Mouse (Mus musculus) thymus, adult 18-20 months (tissue): ENCODE data around the gene Fgf14.
"Not testable (repeated sequence)": the region's sequence is repeated elsewhere in the genome, so short reads cannot be mapped to it uniquely, and the experiment has no call there.

Source experiments
- DNase-seq, 2 experiments: peaks; one replicate each; pipeline ENCODE4 v3.0.0; 2022; ENCODE audit warnings: mixed read lengths in 2 of 2

Fgf14 gene

DNA sequence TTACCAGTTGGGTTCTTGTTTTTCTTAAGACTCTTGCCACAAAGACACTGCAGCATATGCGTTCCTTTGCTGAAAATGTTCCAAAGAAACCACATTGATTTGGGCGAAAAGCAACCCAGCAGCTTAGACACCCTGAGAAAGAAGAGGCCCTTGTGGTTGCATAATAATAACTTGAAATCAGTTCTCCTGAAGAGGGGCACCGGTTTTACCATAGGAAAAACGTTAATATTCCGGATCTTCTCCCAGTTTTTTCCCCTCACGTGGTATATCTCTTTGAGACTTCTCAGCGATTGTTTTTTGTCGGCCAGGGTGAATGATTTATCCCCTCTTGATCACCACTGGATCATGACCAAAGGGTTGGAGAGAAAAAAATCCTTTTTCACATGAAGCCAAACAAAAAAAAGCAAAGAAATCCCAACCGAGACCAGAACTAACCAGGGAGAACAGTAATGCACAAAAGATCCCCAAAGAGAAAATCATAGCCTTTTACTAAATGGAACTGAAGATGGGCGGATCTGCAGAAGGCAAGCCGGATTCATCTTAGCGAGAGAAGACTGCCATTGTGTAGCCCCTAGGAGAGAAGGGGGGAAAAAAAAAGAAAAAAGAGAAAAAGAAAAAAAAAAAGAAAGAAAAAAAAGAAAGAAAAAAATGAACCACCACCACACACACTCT, at the start of gene Fgf14:
TSS of gene Fgf14 (minus strand) at position 622 of the 672 bp plus-strand sequence.
- DNase-seq: no peak

DNA sequence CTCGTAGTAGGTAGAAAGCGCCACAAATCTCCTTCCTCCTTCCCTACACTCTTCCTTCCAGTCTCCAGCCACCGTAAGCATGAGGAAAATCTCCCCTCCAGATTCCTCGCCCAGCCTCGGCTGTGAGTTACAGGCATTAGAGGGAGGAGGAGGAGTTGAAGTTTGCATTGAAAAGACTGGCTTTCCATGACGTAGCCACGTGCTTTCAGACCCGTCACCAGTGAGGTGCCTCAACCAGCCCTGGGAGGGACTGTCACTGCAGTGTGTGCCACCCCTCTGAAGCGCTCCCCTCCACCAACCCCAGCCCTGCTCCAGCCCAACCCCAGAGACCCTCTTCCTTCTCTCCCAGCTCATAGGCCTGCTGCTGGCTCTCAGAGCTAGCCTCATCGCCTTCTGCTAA, 452 bp upstream of the Fgf14 start:
- DNase-seq: no peak

DNA sequence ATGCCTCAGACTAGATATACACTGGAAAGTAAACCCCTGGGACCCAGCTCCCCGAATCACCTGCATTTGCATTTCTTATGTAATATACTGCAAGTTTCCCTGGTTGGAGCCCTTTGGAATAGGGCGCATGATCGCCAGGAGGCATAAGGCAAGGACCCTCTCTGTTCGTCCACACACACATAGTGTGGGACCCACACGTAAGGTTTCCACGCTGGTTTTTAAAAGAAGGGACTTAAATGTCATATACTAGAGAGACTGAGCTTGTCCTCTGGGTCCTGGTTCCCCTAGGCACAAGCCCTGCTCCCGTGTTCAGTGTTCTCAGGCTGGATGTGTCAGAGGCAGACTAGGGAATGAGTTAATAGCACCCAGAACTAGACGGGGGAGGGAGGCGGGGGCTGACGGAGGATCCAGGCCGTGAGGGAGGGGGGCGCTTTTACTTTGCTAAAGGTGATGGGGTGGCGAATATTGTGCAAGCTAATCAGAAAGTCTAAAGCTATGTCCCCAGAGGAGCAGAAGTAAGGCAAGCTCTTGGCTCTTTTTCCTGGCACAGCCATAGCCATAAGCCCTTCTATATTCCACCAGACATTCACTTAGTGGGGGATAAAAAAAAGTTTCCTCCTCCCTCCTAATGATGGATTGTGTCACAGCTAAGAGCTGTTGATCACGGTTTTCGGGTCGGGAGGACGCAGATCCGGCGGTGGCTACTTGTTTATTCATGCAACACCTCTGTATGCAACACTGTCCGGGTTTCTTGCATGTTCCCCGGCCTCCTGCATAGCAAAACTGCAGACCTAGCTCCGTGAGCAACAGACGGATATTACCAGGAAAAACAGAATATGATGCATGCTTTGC, 1.0 kb downstream of the Fgf14 start:
- DNase-seq: no peak

DNA sequence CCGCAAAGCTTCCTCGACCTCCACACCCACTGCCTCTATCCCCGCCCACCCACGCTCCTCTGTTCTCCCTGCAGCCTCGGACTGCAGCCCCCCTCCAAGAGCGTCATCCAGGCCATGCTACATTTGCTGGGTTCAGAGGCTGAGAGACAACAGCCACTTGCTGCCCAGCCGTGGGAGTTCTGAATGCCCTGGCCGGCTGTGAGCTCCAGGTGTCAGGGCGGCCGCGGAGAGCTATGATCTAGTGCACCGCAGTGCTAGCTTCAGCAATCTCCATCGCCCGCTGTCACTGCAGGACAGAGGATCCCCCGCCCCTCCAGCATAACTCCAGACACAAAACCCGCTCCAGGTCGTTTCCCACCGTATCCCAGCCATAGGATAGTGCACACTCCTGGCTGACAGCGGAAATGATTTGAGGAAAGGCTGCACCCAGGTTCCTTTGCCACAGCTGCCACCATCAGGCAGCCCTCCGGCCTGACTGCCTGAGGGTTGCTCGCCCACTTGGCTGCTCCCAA, 1.7 kb downstream of the Fgf14 start:
- no peak for DNase-seq

DNA sequence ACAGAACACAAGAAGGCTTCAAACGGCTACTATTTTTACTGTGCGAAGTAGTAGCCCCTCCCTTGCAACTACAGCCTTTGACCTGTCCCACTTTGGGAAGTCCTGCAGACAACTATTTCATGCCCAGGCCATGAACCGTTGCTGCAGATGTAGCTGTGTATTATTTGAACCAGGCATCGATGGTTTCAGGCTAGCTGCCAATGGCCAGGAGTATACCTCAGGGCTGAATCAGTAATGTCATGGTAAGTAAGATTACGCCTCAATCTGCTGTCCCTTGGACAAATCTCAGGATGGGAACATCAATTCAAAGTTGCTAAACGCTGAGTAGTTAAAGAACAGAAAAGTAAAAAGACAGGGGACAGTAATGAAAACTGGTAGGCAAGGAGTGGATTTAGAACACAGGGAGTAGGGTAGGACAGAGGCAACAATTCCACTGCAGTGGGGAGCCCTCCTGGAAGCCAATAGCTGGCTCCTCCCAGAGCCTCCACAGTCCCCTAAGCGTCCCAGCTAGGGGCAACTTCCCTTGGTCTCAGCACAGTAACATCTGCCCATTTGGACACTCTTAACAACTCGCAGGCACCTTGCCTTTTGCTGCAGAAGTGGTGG, 2.3 kb downstream of the Fgf14 start:
- DNase-seq: no peak

DNA sequence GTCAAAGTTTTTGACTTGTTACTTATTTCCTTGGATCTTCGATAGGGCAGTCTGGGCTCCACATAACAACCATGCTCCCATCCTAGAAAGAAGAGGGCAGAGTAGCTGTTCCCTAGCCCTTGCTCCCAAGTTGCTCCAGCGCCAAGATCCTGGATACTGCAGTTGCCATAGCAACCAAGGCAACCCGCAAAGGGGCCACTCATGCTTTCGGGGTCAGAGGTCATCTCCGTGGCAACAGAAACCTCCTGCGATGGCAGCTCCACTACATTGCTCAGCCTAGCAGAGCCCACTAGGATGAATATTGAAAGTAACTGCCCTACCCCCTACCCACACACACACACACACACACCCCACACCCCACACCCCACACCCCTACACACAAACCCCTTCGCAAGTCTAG, 7.2 kb downstream of the Fgf14 start:
- no peak for DNase-seq

DNA sequence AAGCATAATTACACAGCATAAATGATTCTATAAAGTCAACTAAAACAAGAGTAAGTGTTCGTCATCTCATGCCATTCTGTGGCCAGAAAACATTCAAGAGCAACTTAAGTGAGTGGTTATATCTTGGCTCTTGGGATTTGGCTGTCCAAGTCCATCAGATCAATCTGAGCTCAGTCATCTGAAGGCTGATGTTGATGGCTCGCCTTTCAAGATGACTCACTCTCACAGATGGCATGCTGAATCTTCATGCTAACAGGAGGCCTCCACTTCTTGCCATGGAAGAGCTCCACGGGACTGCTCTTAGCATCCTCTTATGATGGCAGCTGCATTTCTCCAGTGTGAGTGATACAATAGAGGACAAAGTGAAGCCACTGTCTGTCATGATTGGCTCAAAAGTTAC, 34.1 kb downstream of the Fgf14 start:
- DNase-seq: no peak

DNA sequence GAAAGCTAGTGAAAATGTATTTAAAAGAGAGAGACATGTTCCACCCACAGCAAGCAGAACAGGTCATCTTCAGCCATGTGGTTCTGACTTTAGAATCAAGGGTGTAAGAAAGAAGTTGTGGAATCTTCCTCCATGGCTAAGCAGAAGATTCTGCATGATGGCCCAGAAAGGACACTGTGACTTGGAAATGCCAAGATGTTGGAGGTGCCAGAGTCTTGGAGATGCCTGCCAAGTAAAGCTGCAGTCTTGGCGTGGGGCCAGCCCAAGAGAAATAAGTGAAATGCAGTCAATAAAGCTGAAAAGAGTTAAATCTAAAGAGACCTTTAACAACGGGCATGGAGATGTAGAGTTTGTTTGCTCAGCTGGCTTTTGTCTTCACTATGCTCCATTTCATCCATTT, 42.0 kb downstream of the Fgf14 start:
- no peak for DNase-seq

DNA sequence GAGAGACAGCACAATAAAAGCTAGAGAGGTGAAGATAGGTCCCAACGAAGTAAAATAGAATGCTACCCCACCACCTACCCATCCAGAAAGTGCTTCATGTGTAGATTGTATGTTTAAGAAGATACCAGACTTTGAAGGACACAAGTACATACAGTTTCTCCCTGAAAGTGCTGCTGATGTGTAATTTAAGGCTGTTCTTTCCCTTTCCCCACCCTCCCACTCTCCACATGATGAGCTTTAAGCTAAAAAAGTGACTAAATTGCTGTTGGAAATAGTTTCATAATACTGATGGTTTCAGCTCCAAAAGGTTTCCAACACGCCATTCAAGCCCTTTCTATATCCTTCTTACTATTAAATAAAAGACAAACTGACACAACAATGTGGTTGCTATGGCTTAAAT, 63.5 kb downstream of the Fgf14 start:
- no peak for DNase-seq

DNA sequence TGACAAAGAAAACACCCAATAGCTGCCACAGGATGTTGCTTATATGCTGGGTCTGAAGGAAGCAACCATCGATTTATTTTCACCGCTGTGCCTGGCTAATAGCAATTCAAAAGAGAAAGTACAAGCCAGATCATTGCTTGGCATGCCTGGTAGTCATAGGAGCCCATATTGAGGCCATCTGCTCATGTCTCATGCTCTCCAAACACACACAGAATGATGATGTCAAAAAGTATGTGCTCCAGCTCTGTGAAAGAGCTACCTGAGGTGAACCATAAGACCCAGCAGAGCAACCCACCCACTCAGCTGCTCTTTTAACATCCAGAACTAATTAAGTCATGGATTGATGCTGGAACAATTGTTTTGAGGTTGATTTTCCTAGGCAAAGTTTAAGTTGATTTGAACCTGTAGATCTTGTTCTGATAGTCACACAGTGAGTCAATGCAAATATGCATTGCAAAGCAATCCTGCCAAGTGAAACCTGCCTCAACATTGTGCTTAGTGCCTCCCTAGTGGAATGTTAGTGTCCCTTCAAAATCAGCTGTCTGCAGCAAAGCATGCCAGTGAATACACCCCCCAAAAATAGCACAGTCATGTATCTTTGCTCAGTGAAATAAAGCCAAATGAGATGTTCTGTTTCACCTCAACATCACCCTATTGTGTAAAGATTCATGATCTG, 70.8 kb downstream of the Fgf14 start:
- no peak for DNase-seq

DNA sequence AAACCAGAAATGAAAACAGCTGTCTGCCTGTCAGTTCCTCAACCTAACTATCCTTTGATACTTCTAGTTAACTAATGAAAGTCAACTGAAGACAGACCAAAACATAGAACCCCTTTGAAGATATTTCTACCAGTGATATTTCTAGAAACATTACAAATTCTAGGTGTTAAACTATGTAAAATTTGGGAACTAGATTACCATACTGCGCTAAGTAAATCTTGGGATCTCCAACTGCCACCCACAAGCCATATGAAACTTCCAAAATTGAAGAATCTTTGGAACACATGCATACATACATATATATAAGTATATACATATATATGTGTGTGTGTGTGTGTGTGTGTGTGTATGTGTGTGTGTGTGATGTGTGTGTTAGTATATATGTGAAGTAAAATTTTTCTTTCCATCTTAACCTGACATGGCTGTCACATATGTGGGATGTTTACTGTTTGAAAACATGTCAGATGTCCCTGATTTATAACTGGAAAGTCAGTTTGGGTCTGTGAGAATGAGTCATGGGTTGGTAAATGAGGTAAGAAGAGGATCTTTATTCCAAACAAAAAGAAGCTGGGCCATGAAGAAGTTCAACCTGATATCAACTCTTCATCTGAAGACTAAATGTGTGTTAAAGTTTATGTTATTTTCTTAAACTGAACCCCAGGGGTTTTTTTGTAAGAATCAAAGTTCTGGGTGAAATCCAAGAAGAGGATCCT, 71.7 kb downstream of the Fgf14 start:
- no peak for DNase-seq

DNA sequence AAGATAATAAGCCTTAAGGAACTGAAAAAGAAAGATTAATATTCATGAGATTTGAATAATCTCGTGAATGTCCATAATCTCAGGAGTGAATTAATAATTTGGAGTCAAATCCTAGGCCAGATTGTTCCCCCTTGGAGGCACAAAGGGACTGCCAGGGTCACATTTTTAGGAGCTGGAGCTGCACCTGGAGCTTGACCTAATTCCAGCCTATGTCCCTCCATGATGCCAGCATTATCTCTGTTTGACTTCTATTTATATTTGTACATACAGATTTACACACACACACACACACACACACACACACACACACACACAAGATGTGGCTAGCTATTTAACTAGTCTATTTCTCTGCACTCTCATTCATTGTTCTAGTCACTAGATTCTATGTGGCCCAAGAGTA, 100.4 kb downstream of the Fgf14 start:
- DNase-seq: no peak

DNA sequence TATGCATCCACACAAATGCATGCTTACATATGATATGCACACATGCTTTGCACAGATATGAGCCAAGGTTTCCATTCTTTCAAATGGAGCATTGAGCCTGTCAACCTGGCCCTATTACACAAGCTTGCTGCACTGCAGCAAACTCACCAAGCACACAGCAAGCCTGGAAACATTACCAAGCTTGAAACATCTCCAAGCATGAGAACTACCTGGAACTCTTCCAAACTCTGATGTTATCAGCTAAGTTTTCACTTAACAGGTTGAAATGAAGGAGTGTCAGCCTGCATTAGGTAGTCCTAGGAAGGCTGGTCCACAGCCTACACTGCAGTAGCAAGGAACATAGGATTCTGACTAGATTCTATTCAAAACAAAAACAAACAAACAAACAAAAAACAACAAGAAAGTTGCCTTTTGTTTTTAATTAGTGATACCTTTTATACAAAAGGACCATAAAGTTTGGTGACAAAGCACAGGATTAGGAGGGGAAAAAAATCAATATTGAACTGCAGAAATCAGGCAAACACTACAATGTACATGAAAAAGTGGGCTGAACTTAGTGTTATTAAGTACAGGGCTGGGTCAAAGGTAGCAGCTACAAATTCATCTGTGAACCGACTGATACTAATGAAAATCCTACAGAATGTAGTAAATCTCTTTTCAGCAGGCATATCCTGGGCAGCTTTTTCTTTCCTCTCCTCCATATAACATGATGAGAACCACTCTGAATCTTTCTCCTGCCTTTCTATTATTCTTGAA, 101.6 kb downstream of the Fgf14 start:
- DNase-seq: no peak

DNA sequence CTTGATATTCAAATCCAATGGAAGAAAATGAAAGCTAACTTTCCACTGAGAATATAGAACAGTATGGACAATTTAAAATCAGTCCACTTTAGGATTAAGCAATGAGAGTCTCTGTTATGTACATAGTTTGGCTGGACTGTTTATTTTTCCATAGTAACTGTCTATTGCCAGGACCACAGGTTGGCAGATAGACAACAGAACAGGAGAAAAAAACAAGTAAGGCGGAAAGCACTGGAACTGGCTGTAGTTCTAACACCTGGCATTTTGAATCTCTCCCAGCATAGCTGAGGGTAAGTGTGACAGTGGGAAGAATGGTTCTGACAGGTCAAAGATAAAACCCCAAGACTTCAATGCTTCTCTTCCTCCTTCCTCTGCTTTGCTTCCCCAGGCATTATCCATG, 110.5 kb downstream of the Fgf14 start:
- DNase-seq: no peak

DNA sequence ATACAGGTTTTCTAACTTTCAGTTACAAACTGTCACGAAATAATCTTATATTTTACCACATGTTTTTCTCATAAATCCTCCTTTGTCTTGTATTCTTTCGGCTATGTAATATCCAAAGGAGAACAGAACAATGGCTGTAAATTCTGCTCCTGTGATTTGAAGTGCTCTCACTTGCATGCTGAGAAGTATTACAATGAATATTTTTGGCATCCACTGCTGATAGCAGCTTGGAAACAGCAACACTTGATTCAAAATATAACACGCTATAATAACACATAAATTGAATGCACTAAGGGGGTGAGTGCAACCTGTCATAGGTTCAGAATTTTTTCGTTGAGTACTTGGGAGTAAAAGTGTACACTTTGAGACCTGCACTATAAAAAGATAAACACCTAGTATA, 115.4 kb downstream of the Fgf14 start:
- no peak for DNase-seq

DNA sequence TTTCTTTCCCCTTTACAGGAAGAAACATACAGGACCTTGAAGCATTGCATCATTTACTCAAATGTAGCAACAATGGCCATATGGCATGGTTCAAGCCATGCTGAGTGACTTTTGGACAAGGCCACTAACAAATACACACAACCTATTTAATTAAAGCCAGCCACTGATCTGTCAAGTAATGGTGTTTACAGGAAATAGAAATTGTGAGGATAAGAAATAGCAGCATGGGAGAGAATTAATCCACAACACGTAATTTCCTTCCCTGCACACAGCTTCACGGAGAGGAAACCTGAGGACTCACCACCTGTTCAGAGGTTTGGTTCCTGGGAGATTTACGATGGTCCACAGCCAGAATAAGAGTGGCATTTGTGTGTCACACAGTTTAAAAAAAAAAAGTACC, 140.8 kb downstream of the Fgf14 start:
- no peak for DNase-seq

DNA sequence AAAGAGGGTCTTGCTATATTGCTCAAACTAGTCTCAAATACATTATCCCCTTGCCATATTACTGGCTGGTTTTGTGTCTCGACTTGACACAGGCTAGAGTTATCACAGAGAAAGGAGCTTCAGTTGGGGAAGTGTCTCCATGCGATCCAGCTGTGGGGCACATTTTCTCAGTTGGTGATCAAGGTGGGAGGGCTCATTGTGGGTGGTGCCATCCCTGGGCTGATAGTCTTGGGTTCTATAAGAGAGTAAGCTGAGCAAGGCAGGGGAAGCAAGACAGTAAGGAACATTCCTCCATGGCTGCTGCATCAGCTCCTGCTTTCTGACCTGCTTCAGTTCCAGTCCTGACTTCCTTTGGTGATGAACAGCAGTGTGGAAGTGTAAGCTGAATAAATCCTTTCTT, 141.6 kb downstream of the Fgf14 start:
- DNase-seq: not testable (repeated sequence)

DNA sequence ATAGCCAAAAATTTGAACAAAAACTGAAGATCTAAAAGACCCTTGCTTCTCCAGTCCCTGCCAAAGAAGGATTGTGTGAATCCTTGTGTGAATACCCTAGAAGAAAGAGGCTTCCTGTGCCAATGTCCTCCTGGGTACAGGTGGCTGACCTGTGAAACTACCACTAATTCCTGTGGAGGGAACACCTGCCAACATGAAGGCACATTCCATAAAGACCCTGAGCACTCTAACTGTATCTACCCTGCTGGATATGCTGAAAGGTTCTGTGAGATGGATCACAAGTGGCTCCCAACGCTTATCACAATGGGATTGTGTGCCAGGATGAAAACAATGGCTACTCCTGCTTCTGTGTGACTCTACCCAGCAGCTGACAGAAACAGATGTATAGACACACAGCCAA, 144.9 kb downstream of the Fgf14 start:
- DNase-seq: no peak

DNA sequence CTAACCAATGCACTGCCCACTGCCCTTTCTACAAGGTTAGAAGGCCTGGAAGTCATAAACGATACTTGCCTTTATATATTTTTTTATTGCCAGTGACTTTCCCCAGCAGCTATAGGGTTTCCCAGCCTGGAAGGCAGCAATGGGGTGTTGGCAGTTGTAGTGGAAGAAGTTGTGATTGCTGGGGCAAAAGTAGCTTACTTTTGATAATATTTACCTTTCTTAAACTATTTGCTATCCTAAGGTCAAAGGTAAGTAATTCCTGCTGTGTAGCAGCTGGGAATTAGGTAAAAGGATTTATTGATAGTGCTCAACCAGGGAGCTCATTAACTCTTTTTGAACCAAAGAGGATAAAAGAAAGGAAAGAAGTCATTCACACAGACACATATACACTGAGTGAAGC, 164.9 kb downstream of the Fgf14 start:
- no peak for DNase-seq

DNA sequence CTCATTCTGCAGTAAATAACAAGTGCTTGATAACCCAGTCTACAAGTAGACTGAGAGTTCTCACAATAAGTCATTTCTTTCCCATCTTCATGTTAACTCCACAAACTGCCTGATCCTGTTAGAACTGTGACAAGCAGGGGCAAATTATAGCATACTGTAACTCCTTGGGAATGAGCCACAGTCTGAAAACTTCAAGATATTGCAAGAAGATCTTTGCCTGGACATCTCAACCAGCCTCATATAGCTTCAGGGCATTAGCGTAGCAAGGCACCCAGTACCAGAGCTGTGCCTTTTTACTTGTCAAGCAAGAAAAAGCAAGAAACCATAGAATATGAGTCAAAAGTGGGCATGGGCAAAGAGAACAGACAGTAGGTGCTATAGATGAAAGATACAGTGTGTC, 188.0 kb downstream of the Fgf14 start:
- DNase-seq: no peak

DNA sequence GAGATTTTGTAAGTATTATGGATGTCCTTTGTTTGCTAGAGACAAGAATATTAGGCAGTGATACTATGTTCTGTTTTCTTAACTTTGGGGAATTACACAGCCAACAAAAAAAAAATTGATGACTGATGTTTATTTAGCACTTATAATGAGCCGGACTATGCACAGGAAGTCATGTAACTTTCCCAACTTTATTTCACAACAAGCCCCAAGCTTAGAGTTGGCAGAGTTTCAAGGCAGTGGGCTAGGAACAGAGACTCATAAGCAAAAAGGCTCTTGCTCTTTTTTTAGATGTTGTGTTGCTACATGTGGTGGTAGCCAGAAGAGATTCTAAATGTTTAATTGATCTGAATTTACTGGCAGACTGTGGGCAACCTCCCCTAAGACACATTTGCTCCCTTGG, 191.7 kb downstream of the Fgf14 start:
- no peak for DNase-seq
